Mouse (Mus musculus): Measurements from ENCODE around the gene Gm42906.

Gene Gm42906

GRCm38 (mm10) chr5:151394690-151395089 lies 33.3 kb downstream of the Gm42906 start:
- no peak for DNase-seq (ENCODE audit: low read depth, low spot score)

- DNase-seq (ENCODE audit: low read depth, low spot score) = no peak
Observed at GRCm38 (mm10) chr5:151393821-151394662, 33.9 kb downstream of the Gm42906 start.

- no peak for DNase-seq (ENCODE audit: low read depth, low spot score)
Observed at GRCm38 (mm10) chr5:151389827-151390226, 38.1 kb downstream of the Gm42906 start.

GRCm38 (mm10) chr5:151379896-151380295 lies 48.1 kb downstream of the Gm42906 start:
- DNase-seq (ENCODE audit: low read depth, low spot score) = no peak

- no peak for DNase-seq (ENCODE audit: low read depth, low spot score)
Observed at GRCm38 (mm10) chr5:151379210-151379609, 48.8 kb downstream of the Gm42906 start.

GRCm38 (mm10) chr5:151376931-151377330 lies 51.0 kb downstream of the Gm42906 start:
- no peak for DNase-seq (ENCODE audit: low read depth, low spot score)

GRCm38 (mm10) chr5:151374825-151375224 lies 53.1 kb downstream of the Gm42906 start:
- no peak for DNase-seq (ENCODE audit: low read depth, low spot score)

- no peak for DNase-seq (ENCODE audit: low read depth, low spot score)
Observed at GRCm38 (mm10) chr5:151371130-151371529, 56.8 kb downstream of the Gm42906 start.

GRCm38 (mm10) chr5:151369306-151369721 lies 58.6 kb downstream of the Gm42906 start:
- peak; percentile 73 for DNase-seq (ENCODE audit: low read depth, low spot score)

GRCm38 (mm10) chr5:151368395-151369190 lies 59.4 kb downstream of the Gm42906 start:
- DNase-seq (ENCODE audit: low read depth, low spot score) = peak; percentile 100

GRCm38 (mm10) chr5:151367881-151368394 lies 60.0 kb downstream of the Gm42906 start:
- DNase-seq (ENCODE audit: low read depth, low spot score) = no peak

GRCm38 (mm10) chr5:151367317-151367716 lies 60.6 kb downstream of the Gm42906 start:
- DNase-seq (ENCODE audit: low read depth, low spot score) = peak; percentile 16

- DNase-seq (ENCODE audit: low read depth, low spot score) = no peak
Observed at GRCm38 (mm10) chr5:151363343-151364000, 64.5 kb downstream of the Gm42906 start.

GRCm38 (mm10) chr5:151349616-151350015 lies 78.3 kb downstream of the Gm42906 start:
- DNase-seq (ENCODE audit: low read depth, low spot score) = no peak

- DNase-seq (ENCODE audit: low read depth, low spot score) = no peak
Observed at GRCm38 (mm10) chr5:151348418-151348817, 79.5 kb downstream of the Gm42906 start.

- DNase-seq (ENCODE audit: low read depth, low spot score) = no peak
Observed at GRCm38 (mm10) chr5:151346626-151347025, 81.3 kb downstream of the Gm42906 start.

- no peak for DNase-seq (ENCODE audit: low read depth, low spot score)
Observed at GRCm38 (mm10) chr5:151344737-151345136, 83.2 kb downstream of the Gm42906 start.

- no peak for DNase-seq (ENCODE audit: low read depth, low spot score)
Observed at GRCm38 (mm10) chr5:151333686-151334085, 94.3 kb downstream of the Gm42906 start.

GRCm38 (mm10) chr5:151333191-151333594 lies 94.8 kb downstream of the Gm42906 start:
- no peak for DNase-seq (ENCODE audit: low read depth, low spot score)

- no peak for DNase-seq (ENCODE audit: low read depth, low spot score)
Observed at GRCm38 (mm10) chr5:151315804-151316597, 112.0 kb downstream of the Gm42906 start.

- no peak for DNase-seq (ENCODE audit: low read depth, low spot score)
Observed at GRCm38 (mm10) chr5:151300286-151300685, 127.7 kb downstream of the Gm42906 start.
